Mouse (Mus musculus) intestine, embryonic 15.5 days (tissue): Measurements from ENCODE around the gene Aars2. TPM values are rescaled to one million over a fixed set of nuclear protein-coding genes. Genes with fewer than 3 reads are reported as not detected.

ENCODE experiments used
- ATAC-seq: fragments of 200-750 bp; cut with Nextera tagmentation; 2 replicates; pipeline ENCODE4 v1.8.0; 2017; ENCODE audit warnings: moderate TSS enrichment, moderate library complexity
- H3K27ac ChIP-seq: fragments of 300-500 bp; sonication (generic); 2 replicates; pipeline ENCODE4 v1.5.1; 2015; ENCODE audit warnings: mild to moderate bottlenecking, inconsistent platforms
- H3K27me3 ChIP-seq: fragments of 300-500 bp; sonication (generic); replicated peaks from 2 replicates; pipeline ENCODE4 v1.6.1; 2015; ENCODE audit warnings: inconsistent platforms
- H3K36me3 ChIP-seq: fragments of 300-500 bp; sonication (generic); 2 replicates; pipeline ENCODE4 v1.6.1; 2015; ENCODE audit warnings: inconsistent platforms
- H3K4me1 ChIP-seq: fragments of 300-500 bp; sonication (generic); replicated peaks from 2 replicates; pipeline ENCODE4 v1.6.1; 2015; ENCODE audit warnings: inconsistent platforms
- H3K4me2 ChIP-seq: fragments of 300-500 bp; sonication (generic); replicated peaks from 2 replicates; pipeline ENCODE4 v1.6.1; 2015; ENCODE audit warnings: mild to moderate bottlenecking, inconsistent platforms
- H3K4me3 ChIP-seq: fragments of 300-500 bp; sonication (generic); replicated peaks from 2 replicates; pipeline ENCODE4 v1.5.1; 2015; ENCODE audit warnings: inconsistent platforms
- H3K9ac ChIP-seq: fragments of 300-500 bp; sonication (generic); 2 replicates; pipeline ENCODE4 v1.6.1; 2015; ENCODE audit warnings: inconsistent platforms
- H3K9me3 ChIP-seq: fragments of 300-500 bp; sonication (generic); 2 replicates; pipeline ENCODE4 v1.6.1; 2016; ENCODE audit warnings: inconsistent platforms
- WGBS: fragments of 180-500 bp; shearing (Covaris S2); methylation state at CpG from one replicate; pipeline ENCODE4 v1.1.7; 2015; 5-methylcytosine and 5-hydroxymethylcytosine counted together
- polyA plus RNA-seq: library from polyadenylated mRNA; unstranded; fragments of >200 nt; fragmentation: Nextera tagmentation; extraction: Ambion mirVana; gene quantifications from 2 replicates; pipeline ENCODE4 v1.2.1, GENCODE M21; 2015

The Aars2 gene
- 17.0 and 18.9 TPM in 2 replicates for polyA plus RNA-seq

DNA sequence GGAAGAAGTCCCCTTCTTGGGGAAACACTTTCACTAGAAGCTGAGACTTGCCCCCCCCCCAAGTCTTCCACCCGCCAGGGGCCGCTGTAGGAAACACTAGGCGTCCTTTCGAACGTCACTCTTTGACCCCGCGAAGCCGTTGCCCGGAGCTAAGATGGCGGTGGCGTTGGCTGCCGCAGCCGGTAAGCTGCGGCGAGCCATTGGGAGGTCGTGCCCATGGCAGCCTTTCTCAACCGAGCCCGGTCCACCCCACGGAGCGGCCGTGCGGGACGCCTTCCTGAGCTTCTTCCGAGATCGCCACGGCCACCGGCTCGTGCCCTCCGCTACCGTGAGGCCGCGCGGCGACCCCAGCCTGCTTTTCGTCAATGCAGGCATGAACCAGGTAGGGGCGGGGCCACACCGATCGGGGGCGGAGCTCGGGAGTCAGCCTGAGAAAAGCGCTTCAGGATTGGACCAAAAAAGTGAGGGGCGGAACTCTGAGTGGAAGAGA is at the start of gene Aars2:
Gene Aars2, plus strand, starts transcription at position 142 of the 490 bp plus-strand sequence.
- Histone ChIP-seq H3K27me3 (no peaks in the 10 kb centered on the region), H3K4me3 (peak within 1 kb of the TSS; percentile 79), H3K27ac (peak within 1 kb of the TSS; percentile 82), H3K9ac (peak within 1 kb of the TSS; percentile 89), H3K36me3 (peaks cover 4% of the 10 kb centered on the region; the same call in 1 of the 2 replicates), H3K4me1 (peaks cover 6% of the 10 kb centered on the region; the same call in 1 of the 2 replicates), H3K4me2 (peak within 1 kb of the TSS; percentile 52), H3K9me3 (no peaks in the 10 kb centered on the region)
- under 1% methylated on average over 42 of the region's 42 CpGs for WGBS
- peak; percentile 97 for ATAC-seq

DNA sequence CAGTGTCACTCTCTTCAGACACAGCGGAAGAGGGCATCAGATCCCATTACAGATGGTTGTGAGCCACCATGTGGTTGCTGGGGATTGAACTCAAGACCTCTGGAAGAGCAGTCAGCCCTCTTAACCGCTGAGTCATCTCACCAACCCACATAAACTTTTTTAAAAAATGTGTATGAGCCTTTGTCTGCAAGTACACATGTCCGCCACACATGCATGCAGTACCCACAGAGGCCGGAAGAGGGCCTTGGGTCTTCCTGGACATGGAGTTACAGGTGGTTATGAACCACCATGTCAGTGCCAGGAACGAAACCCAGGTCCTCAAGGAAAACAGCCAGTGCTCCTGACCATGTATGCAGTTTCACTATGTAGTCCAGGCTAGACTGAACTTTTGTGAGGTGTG is 49.2 kb upstream of the Aars2 start:
- WGBS: 84% methylated on average over 5 of the region's 5 CpGs
- ATAC-seq: no peak
- H3K4me1 ChIP-seq: no peaks in the 10 kb centered on the region
- no peak overlapping the region for H3K27ac ChIP-seq
- H3K36me3 ChIP-seq: no peaks in the 10 kb centered on the region
- H3K9ac ChIP-seq: no peak overlapping the region
- no peaks in the 10 kb centered on the region for H3K9me3 ChIP-seq
- no peak overlapping the region for H3K4me2 ChIP-seq
- no peak overlapping the region for H3K4me3 ChIP-seq
- H3K27me3 ChIP-seq: no peaks in the 10 kb centered on the region

DNA sequence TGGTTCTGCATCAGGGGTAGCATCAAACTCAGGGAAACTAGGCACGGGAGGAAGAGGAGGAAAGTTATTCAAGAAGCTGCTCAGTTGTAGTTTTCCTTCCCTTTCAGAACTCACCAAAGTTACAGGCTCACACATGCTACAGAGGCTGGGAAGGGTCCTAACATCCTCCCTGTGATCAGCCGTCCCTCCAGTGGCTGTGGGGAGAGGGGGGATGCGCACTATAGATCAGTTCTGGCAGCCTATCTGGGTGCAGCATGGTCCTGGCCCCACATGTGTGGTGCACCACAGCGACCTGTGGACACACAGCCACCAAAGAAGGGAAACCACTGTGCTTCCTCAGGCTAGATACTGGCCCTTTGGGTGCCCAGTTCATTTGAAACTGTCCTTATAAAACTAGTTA is 48.1 kb upstream of the Aars2 start:
- H3K9me3 ChIP-seq: no peaks in the 10 kb centered on the region
- no peak overlapping the region for H3K27ac ChIP-seq
- ATAC-seq: no peak
- no peaks in the 10 kb centered on the region for H3K27me3 ChIP-seq
- WGBS: 79% methylated on average over 4 of the region's 4 CpGs
- no peaks in the 10 kb centered on the region for H3K4me1 ChIP-seq
- no peak overlapping the region for H3K9ac ChIP-seq
- H3K4me2 ChIP-seq: no peak overlapping the region
- no peaks in the 10 kb centered on the region for H3K36me3 ChIP-seq
- no peak overlapping the region for H3K4me3 ChIP-seq

DNA sequence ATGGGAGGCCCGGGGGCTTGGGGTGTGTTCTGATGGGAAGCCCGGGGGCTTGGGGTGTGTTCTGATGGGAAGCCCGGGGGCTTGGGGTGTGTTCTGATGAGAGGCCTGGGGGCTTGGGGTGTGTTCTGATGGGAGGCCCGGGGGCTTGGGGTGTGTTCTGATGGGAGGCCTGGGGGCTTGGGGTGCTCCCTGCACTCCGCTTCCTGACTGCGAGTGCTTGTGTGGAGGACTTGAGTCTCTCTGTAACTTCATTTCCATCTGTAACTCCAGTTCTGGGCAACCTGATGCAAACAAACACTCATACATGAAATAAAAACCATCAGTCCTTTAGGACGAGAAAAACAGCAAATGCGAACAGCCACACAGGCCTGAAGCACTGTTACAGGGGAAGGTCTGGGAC is 47.6 kb upstream of the Aars2 start:
- Histone ChIP-seq H3K27ac (no peak overlapping the region), H3K27me3 (no peaks in the 10 kb centered on the region), H3K36me3 (no peaks in the 10 kb centered on the region), H3K4me3 (no peak overlapping the region), H3K4me2 (no peak overlapping the region), H3K9me3 (no peaks in the 10 kb centered on the region), H3K4me1 (no peaks in the 10 kb centered on the region), H3K9ac (no peak overlapping the region)
- WGBS: 86% methylated on average over 8 of the region's 8 CpGs
- ATAC-seq: no peak

DNA sequence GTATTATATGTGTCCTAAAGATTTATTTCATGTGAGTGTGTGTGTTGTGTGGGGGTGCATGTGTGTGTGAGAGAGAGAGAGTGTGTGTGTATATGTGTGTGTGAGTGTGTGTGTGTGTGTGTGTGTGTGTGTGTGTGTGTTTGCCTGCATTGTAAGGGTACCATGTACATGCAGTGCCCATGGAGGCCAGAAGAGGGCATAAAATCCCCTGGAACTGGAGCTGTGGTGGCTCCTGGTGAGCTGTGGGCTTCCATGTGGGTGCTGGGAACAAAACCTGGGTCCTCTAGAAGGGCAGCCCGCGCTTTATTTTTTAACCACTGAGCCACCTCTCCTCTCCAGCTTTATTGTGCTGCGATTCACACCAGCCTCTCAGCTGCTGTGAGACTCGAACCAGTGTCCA is 44.1 kb upstream of the Aars2 start:
- Histone ChIP-seq H3K27me3 (no peaks in the 10 kb centered on the region), H3K9ac (no peak overlapping the region), H3K4me1 (no peaks in the 10 kb centered on the region), H3K36me3 (no peaks in the 10 kb centered on the region), H3K27ac (no peak overlapping the region), H3K9me3 (no peaks in the 10 kb centered on the region), H3K4me3 (no peak overlapping the region), H3K4me2 (no peak overlapping the region)
- ATAC-seq: no peak
- 91% methylated on average over 4 of the region's 4 CpGs for WGBS

DNA sequence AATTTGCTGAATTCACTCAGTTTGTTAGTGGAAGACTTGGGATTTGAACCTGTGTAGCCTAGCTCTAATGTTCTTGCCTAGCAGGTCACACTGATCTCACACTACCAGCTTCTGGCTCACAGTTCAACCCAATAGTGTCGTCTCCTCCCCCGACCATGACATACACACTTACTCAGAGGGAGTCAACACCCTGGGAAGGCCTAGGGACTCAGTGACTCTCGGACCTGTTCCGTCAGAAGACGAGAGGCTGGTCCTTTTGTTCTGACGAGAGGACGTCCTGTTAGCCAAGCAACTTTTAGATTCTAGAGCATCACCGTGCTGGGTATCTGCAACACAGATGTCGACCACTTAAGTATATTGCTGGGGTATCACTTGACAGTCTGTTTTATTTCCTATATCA is 42.4 kb upstream of the Aars2 start:
- Histone ChIP-seq H3K9ac (no peak overlapping the region), H3K4me3 (no peak overlapping the region), H3K9me3 (no peaks in the 10 kb centered on the region), H3K27me3 (no peaks in the 10 kb centered on the region), H3K36me3 (no peaks in the 10 kb centered on the region), H3K4me1 (no peaks in the 10 kb centered on the region), H3K27ac (no peak overlapping the region), H3K4me2 (no peak overlapping the region)
- ATAC-seq: no peak
- 81% methylated on average over 9 of the region's 9 CpGs for WGBS

DNA sequence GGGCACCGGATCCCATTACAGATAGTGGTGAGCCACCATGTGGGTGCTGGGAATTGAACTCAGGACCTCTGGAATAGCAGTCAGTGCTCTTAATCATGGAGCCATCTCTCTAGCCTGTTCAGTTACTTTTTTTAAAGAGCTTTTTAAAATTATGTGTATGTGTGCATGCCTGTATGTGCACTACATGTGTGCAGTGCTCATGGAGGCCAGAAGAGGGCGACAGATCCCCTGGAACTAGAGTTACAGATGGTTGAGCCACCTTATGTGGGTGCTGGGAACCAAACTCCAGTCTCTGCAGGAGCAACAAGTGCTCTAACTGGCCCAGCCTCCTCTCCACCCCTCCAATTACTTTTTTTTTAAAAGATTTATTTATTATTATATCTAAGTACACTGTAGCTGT is 39.9 kb upstream of the Aars2 start:
- Histone ChIP-seq H3K4me3 (no peak overlapping the region), H3K9ac (no peak overlapping the region), H3K4me1 (no peaks in the 10 kb centered on the region), H3K4me2 (no peak overlapping the region), H3K27me3 (no peaks in the 10 kb centered on the region), H3K36me3 (no peaks in the 10 kb centered on the region), H3K27ac (no peak overlapping the region), H3K9me3 (no peaks in the 10 kb centered on the region)
- WGBS: 67% methylated on average over 2 of the region's 2 CpGs
- no peak for ATAC-seq

DNA sequence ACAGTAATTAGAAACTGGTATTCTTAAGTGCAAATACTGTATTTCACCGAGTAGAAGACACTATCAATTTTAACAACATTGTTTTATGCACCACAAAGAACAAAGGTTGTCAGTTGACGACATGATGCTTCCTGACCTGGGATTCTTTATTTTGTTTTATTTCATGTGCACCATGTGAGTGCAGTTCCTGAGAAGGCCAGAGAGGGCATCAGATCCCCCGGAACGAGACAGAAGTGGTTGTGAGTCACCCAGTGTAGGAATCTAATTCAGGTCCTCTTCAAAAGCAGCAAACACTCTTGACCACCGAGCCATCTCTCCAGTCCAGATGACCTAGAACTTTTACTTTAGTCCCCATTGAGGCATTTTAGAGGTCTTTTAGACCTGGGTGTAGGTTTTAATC is 38.3 kb upstream of the Aars2 start:
- no peak overlapping the region for H3K27ac ChIP-seq
- H3K27me3 ChIP-seq: no peaks in the 10 kb centered on the region
- no peaks in the 10 kb centered on the region for H3K9me3 ChIP-seq
- H3K4me1 ChIP-seq: no peaks in the 10 kb centered on the region
- no peak for ATAC-seq
- WGBS: 84% methylated on average over 5 of the region's 5 CpGs
- no peaks in the 10 kb centered on the region for H3K36me3 ChIP-seq
- H3K4me2 ChIP-seq: no peak overlapping the region
- no peak overlapping the region for H3K4me3 ChIP-seq
- no peak overlapping the region for H3K9ac ChIP-seq

DNA sequence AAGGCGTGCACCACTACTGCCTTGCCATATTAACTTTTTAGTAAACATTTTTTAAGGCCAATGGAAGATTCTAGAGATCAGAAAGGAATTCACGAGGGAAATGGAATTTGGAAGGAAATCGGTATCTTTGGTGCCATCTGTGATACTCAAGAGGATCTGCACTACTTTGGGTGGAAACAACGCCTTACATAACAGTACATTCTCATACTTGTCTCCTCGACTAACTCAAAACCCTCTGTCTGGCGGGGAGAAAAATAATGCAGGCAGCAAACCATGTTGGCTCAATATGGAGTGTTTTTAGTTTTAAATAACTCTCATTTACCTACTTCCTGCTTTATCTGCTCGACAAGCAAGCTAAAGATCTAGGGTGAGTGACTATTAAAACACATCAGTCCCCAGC is 35.9 kb upstream of the Aars2 start:
- ATAC-seq: no peak
- Histone ChIP-seq H3K27ac (no peak overlapping the region), H3K27me3 (peaks cover 8% of the 10 kb centered on the region), H3K4me1 (peaks cover 4% of the 10 kb centered on the region; the same call in 1 of the 2 replicates), H3K36me3 (no peaks in the 10 kb centered on the region), H3K9ac (no peak overlapping the region), H3K4me3 (no peak overlapping the region), H3K4me2 (no peak overlapping the region), H3K9me3 (no peaks in the 10 kb centered on the region)
- 81% methylated on average over 7 of the region's 7 CpGs for WGBS

DNA sequence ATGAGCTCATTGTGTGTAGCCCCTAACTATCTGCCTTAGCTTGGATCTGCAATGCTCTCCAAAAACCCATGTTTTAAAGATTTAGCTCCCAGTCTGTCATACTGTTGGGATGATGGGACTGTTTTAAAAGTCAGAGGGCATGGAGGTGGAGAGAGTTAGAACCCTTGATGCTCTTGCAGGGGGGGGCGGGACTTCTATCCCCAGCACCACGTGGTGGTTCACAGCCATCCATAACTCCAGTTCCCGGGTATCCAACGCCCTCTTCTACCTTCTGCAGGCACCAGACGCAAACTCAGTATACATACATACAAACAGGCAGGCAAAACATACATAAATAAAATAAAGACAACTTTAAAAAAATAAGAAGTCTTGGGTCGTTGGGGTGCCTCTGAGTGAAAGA is 33.0 kb upstream of the Aars2 start:
- Histone ChIP-seq H3K36me3 (no peaks in the 10 kb centered on the region), H3K27ac (no peak overlapping the region), H3K4me1 (peaks cover 4% of the 10 kb centered on the region; the same call in 1 of the 2 replicates), H3K9me3 (no peaks in the 10 kb centered on the region), H3K4me2 (no peak overlapping the region), H3K27me3 (peaks cover 17% of the 10 kb centered on the region), H3K9ac (no peak overlapping the region), H3K4me3 (no peak overlapping the region)
- no peak for ATAC-seq
- 67% methylated on average over 6 of the region's 6 CpGs for WGBS

DNA sequence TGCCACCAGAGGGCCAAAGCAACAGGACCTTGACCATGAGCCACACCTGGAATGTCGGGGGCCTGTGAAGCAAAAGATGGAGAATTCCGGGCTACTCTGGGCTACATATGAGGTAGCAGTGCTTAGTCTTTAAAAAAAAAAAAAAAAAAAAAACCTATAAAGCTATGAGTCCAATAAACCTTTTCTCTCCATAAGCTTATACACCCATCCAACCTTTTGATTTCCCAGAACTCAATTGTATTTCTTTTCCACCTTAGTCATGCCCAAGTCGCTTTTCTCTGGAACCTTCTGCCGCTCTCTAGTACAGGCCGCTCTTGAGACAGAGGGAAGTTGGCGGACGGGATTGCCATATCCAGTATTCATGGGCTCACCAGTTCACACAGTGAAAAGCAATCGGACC is 32.5 kb upstream of the Aars2 start:
- no peaks in the 10 kb centered on the region for H3K9me3 ChIP-seq
- peaks cover 4% of the 10 kb centered on the region; the same call in 1 of the 2 replicates for H3K4me1 ChIP-seq
- H3K36me3 ChIP-seq: no peaks in the 10 kb centered on the region
- peak overlapping the region; percentile 65; the same call in 1 of the 2 replicates for H3K4me2 ChIP-seq
- no peak overlapping the region for H3K9ac ChIP-seq
- peak overlapping the region; percentile 34; the same call in 1 of the 2 replicates for H3K4me3 ChIP-seq
- no peak for ATAC-seq
- no peak overlapping the region for H3K27ac ChIP-seq
- WGBS: 72% methylated on average over 8 of the region's 8 CpGs
- peaks cover 17% of the 10 kb centered on the region for H3K27me3 ChIP-seq

DNA sequence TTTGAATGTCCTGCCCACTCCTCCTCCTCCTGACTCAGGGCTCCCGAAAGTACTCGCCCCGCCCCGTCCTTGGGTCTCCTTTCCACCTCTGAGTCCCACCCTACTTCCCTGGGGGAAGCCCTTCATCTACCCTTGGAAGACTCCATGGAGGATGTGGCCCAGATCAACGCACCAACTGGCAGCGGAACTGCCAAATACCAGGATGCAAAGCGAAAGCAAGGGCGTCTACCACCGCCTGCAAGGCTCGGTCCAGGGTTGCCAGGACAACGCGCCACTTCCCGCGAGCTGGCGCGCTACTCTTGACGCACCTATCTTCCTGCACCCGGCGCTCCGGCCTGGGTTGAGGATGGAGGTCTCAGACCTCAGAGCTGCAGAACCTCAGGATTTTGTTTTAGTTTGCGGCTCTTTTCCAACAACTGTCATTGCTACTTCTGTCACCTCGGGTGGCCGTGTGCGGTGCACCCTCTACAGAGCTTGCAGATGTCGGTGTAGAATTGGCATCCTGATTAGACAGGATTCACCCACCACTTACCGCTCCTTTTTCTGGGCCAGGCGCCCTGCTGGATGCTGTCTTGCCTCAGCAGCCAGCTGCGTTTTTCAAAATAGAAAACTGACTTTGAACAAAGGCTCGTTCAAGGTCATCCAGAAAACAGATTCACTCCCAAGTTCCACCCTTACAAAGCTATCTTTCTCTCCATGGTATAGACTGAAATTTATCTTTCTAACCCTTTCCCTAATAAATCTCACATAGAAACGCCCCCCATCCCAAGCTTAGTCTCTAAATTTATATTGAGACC is 31.8 kb upstream of the Aars2 start, which contains the start of gene Spats1:
Gene Spats1, minus strand, starts transcription at position 747 of the 797 bp plus-strand sequence.
- peak; percentile 80 for ATAC-seq
- no peaks in the 10 kb centered on the region for H3K9me3 ChIP-seq
- H3K9ac ChIP-seq: peak within 1 kb of the TSS; percentile 11; the same call in 1 of the 2 replicates
- H3K36me3 ChIP-seq: no peaks in the 10 kb centered on the region
- peak within 1 kb of the TSS; percentile 65 for H3K4me2 ChIP-seq
- H3K4me3 ChIP-seq: peak within 1 kb of the TSS; percentile 34
- H3K27me3 ChIP-seq: peaks cover 17% of the 10 kb centered on the region
- peaks cover 4% of the 10 kb centered on the region; the same call in 1 of the 2 replicates for H3K4me1 ChIP-seq
- WGBS: 5% methylated on average over 30 of the region's 30 CpGs
- no peak within 1 kb of the TSS for H3K27ac ChIP-seq
